Mouse (Mus musculus) midbrain, embryonic 11.5 days (tissue): Measurements from ENCODE around the gene Nkx2-3. TPM values are rescaled to one million over a fixed set of nuclear protein-coding genes. Genes with fewer than 3 reads are reported as not detected.

Source experiments
- ATAC-seq: fragments of 200-750 bp; cut with Nextera tagmentation; 2 replicates; pipeline ENCODE4 v1.8.0; 2017; ENCODE audit warnings: moderate TSS enrichment, moderate library complexity; ENCODE audit not compliant: low FRiP score
- DNase-seq: peaks from one replicate; pipeline ENCODE4 v3.0.0; 2015; ENCODE audit warnings: low spot score; ENCODE audit errors: missing footprints
- H3K27ac ChIP-seq: fragments of 300-500 bp; sonication (generic); 2 replicates; pipeline ENCODE4 v1.5.1; 2014; ENCODE audit warnings: low read depth, low read length
- H3K27me3 ChIP-seq: fragments of 300-500 bp; sonication (generic); 2 replicates; pipeline ENCODE4 v1.6.1; 2014; ENCODE audit warnings: mild to moderate bottlenecking, low read length, moderate library complexity, mixed read lengths; ENCODE audit not compliant: control insufficient read depth, insufficient read depth
- H3K36me3 ChIP-seq: fragments of 300-500 bp; sonication (generic); 2 replicates; pipeline ENCODE4 v1.6.1; 2014; ENCODE audit warnings: mild to moderate bottlenecking, low read length, moderate library complexity, mixed read lengths; ENCODE audit not compliant: control insufficient read depth, insufficient read depth
- H3K4me1 ChIP-seq: fragments of 300-500 bp; sonication (generic); 2 replicates; pipeline ENCODE4 v1.6.1; 2014; ENCODE audit warnings: low read length; ENCODE audit not compliant: control insufficient read depth, insufficient read depth
- H3K4me2 ChIP-seq: fragments of 300-500 bp; sonication (generic); 2 replicates; pipeline ENCODE4 v1.6.1; 2014; ENCODE audit warnings: mild to moderate bottlenecking, moderate library complexity
- H3K4me3 ChIP-seq: fragments of 300-500 bp; sonication (generic); 2 replicates; pipeline ENCODE4 v1.5.1; 2014; ENCODE audit warnings: low read depth, low read length
- H3K9ac ChIP-seq: fragments of 300-500 bp; sonication (generic); 2 replicates; pipeline ENCODE4 v1.6.1; 2014; ENCODE audit warnings: low read length
- H3K9me3 ChIP-seq: fragments of 300-500 bp; sonication (generic); 2 replicates; pipeline ENCODE4 v1.6.1; 2016; ENCODE audit warnings: low read length; ENCODE audit not compliant: control insufficient read depth
- WGBS: fragments of 180-500 bp; shearing (Covaris S2); extraction: QIAGEN DNeasy Blood & Tissue Kit; methylation state at CpG from one replicate; pipeline ENCODE4 v1.1.7; 2014; 5-methylcytosine and 5-hydroxymethylcytosine counted together
- polyA plus RNA-seq: library from polyadenylated mRNA; unstranded; fragments of >200 nt; fragmentation: Nextera tagmentation; extraction: Ambion mirVana; gene quantifications from 2 replicates; pipeline ENCODE4 v1.2.1, GENCODE M21; 2014

Gene Nkx2-3
- polyA plus RNA-seq, 1 experiment from 2014 or later = 0.60 TPM

- Histone ChIP-seq H3K9me3 (no peaks in the 10 kb centered on the region), H3K36me3 (no peaks in the 10 kb centered on the region), H3K27me3 (no peaks in the 10 kb centered on the region), H3K4me2 (no peak overlapping the region), H3K4me3 (no peak overlapping the region), H3K9ac (no peak overlapping the region), H3K4me1 (no peaks in the 10 kb centered on the region), H3K27ac (no peak overlapping the region)
- peak; percentile 95 for DNase-seq
- ATAC-seq = peak; percentile 67; the same call in 1 of the 2 replicates
- 29% methylated on average over 12 of the region's 12 CpGs for WGBS
Observed at GRCm38 (mm10) chr19:43630466-43631251, 18.5 kb downstream of the Nkx2-3 start.

GRCm38 (mm10) chr19:43641833-43642232 lies 29.7 kb downstream of the Nkx2-3 start:
- DNase-seq (no peak), ATAC-seq (no peak)
- Histone ChIP-seq H3K4me2 (no peak overlapping the region), H3K36me3 (no peaks in the 10 kb centered on the region), H3K9me3 (no peaks in the 10 kb centered on the region), H3K4me1 (no peaks in the 10 kb centered on the region), H3K27ac (no peak overlapping the region), H3K4me3 (no peak overlapping the region), H3K9ac (no peak overlapping the region), H3K27me3 (no peaks in the 10 kb centered on the region)
- WGBS = 69% methylated on average over 11 of the region's 11 CpGs

- H3K36me3 ChIP-seq = no peaks in the 10 kb centered on the region
- no peaks in the 10 kb centered on the region for H3K9me3 ChIP-seq
- H3K27ac ChIP-seq = no peak overlapping the region
- no peak overlapping the region for H3K9ac ChIP-seq
- H3K4me2 ChIP-seq = no peak overlapping the region
- DNase-seq (no peak), ATAC-seq (no peak)
- H3K4me3 ChIP-seq = no peak overlapping the region
- WGBS = 87% methylated on average over 9 of the region's 9 CpGs
- no peaks in the 10 kb centered on the region for H3K27me3 ChIP-seq
- no peaks in the 10 kb centered on the region for H3K4me1 ChIP-seq
Observed at GRCm38 (mm10) chr19:43642843-43643242, 30.7 kb downstream of the Nkx2-3 start.

- Histone ChIP-seq H3K27me3 (no peaks in the 10 kb centered on the region), H3K4me1 (no peaks in the 10 kb centered on the region), H3K36me3 (no peaks in the 10 kb centered on the region; the same call in 1 of the 2 replicates), H3K9ac (no peak overlapping the region), H3K27ac (no peak overlapping the region), H3K4me3 (no peak overlapping the region), H3K9me3 (no peaks in the 10 kb centered on the region), H3K4me2 (no peak overlapping the region)
- ATAC-seq (no peak), DNase-seq (no peak)
- WGBS = 94% methylated on average over 9 of the region's 9 CpGs
Observed at GRCm38 (mm10) chr19:43645508-43645907, 33.4 kb downstream of the Nkx2-3 start.

GRCm38 (mm10) chr19:43646852-43647251 lies 34.7 kb downstream of the Nkx2-3 start:
- ATAC-seq (no peak), DNase-seq (peak; percentile 69)
- Histone ChIP-seq H3K9me3 (no peaks in the 10 kb centered on the region), H3K4me3 (no peak overlapping the region), H3K27me3 (no peaks in the 10 kb centered on the region), H3K27ac (no peak overlapping the region), H3K4me2 (no peak overlapping the region), H3K9ac (no peak overlapping the region), H3K4me1 (no peaks in the 10 kb centered on the region), H3K36me3 (no peaks in the 10 kb centered on the region; the same call in 1 of the 2 replicates)
- 65% methylated on average over 7 of the region's 7 CpGs for WGBS

GRCm38 (mm10) chr19:43647261-43647660 lies 35.1 kb downstream of the Nkx2-3 start:
- Histone ChIP-seq H3K9me3 (no peaks in the 10 kb centered on the region), H3K27ac (no peak overlapping the region), H3K27me3 (no peaks in the 10 kb centered on the region), H3K36me3 (no peaks in the 10 kb centered on the region; the same call in 1 of the 2 replicates), H3K4me2 (no peak overlapping the region), H3K4me1 (no peaks in the 10 kb centered on the region), H3K4me3 (no peak overlapping the region), H3K9ac (no peak overlapping the region)
- 86% methylated on average over 9 of the region's 9 CpGs for WGBS
- DNase-seq (peak; percentile 60), ATAC-seq (no peak)

GRCm38 (mm10) chr19:43648343-43648742 lies 36.2 kb downstream of the Nkx2-3 start:
- DNase-seq = no peak
- Histone ChIP-seq H3K9me3 (no peaks in the 10 kb centered on the region), H3K27ac (no peak overlapping the region), H3K4me2 (no peak overlapping the region), H3K36me3 (no peaks in the 10 kb centered on the region; the same call in 1 of the 2 replicates), H3K27me3 (no peaks in the 10 kb centered on the region), H3K4me3 (no peak overlapping the region), H3K9ac (no peak overlapping the region), H3K4me1 (no peaks in the 10 kb centered on the region)
- 89% methylated on average over 4 of the region's 4 CpGs for WGBS
- ATAC-seq = no peak

GRCm38 (mm10) chr19:43651241-43651785 lies 39.2 kb downstream of the Nkx2-3 start:
- Histone ChIP-seq H3K4me1 (no peaks in the 10 kb centered on the region), H3K9ac (no peak overlapping the region), H3K36me3 (no peaks in the 10 kb centered on the region; the same call in 1 of the 2 replicates), H3K9me3 (no peaks in the 10 kb centered on the region), H3K4me2 (no peak overlapping the region), H3K4me3 (no peak overlapping the region), H3K27ac (no peak overlapping the region), H3K27me3 (no peaks in the 10 kb centered on the region)
- WGBS = 64% methylated on average over 8 of the region's 8 CpGs
- DNase-seq (peak; percentile 31), ATAC-seq (no peak)

GRCm38 (mm10) chr19:43655735-43656492 lies 43.8 kb downstream of the Nkx2-3 start:
- Histone ChIP-seq H3K9me3 (no peaks in the 10 kb centered on the region), H3K4me3 (no peak overlapping the region), H3K27me3 (no peaks in the 10 kb centered on the region), H3K9ac (no peak overlapping the region), H3K4me1 (no peaks in the 10 kb centered on the region), H3K36me3 (no peaks in the 10 kb centered on the region), H3K27ac (no peak overlapping the region), H3K4me2 (no peak overlapping the region)
- ATAC-seq (no peak), DNase-seq (peak; percentile 92)
- 41% methylated on average over 11 of the region's 11 CpGs for WGBS
